In genomic region chr11:69547071-69547470, GRCm38 (mm10) we compare ENCODE assay signal across 2 mouse cellular contexts.
A peak's percentile ranks its signal among the peaks of the same experiment; 100 is the strongest.
TF ChIP-seq lines count a peak whose summit lies in the region.

No protein-coding gene starts in this region.

TF ChIP-seq in MEL, 35 proteins besides CTCF, POLR2A, EP300 and RAD21 (continued from another document):
- TF ChIP-seq NRF1 (IDR thresholded peaks at IDR 0.05; ENCODE audit: insufficient read depth, low read depth, low read length, poor library complexity, severe bottlenecking) (no peak), GATA1 (IDR thresholded peaks at IDR 0.05; ENCODE audit: low read depth, low read length) (no peak), MYC (IDR thresholded peaks at IDR 0.05; ENCODE audit: low read depth, low read length) (no peak), CHD2 (IDR thresholded peaks at IDR 0.05; ENCODE audit: low read length) (no peak), E2F4 (IDR thresholded peaks at IDR 0.05; ENCODE audit: borderline replicate concordance, low read depth, low read length) (no peak), NELFE (IDR thresholded peaks at IDR 0.05; ENCODE audit: low read depth, low read length) (no peak), UBTF (IDR thresholded peaks at IDR 0.05; ENCODE audit: borderline replicate concordance, insufficient read depth, low read depth, low read length) (no peak)

TF ChIP-seq in myocyte, 11 proteins besides CTCF, POLR2A, EP300 and RAD21 (continued from another document):
- TF ChIP-seq MYOD1 (IDR thresholded peaks at IDR 0.05; ENCODE audit: control insufficient read depth in 1 of 3, insufficient read length in 2 of 3, low read depth in 2 of 3), result peak in 2 of 3 experiments; percentile 24 to 56
- no peak for TF ChIP-seq CEBPB (IDR thresholded peaks at IDR 0.05; ENCODE audit: insufficient read depth, poor library complexity, severe bottlenecking)
